Mouse (Mus musculus) Muller cell, postnatal 12 days (primary cell): Measurements from ENCODE around the gene Isca2.

Experiments
- DNase-seq: peaks from one replicate; pipeline ENCODE4 v3.0.0-alpha.2; 2015; ENCODE audit errors: inconsistent ontology term

Isca2 gene

GRCm38 (mm10) chr12:84814663-84815325, 41.7 kb downstream of the Isca2 start:
- no peak for DNase-seq

- no peak for DNase-seq
Observed at GRCm38 (mm10) chr12:84818496-84818895, 45.4 kb downstream of the Isca2 start.

GRCm38 (mm10) chr12:84819236-84820168, 46.5 kb downstream of the Isca2 start:
- no peak for DNase-seq

DNA sequence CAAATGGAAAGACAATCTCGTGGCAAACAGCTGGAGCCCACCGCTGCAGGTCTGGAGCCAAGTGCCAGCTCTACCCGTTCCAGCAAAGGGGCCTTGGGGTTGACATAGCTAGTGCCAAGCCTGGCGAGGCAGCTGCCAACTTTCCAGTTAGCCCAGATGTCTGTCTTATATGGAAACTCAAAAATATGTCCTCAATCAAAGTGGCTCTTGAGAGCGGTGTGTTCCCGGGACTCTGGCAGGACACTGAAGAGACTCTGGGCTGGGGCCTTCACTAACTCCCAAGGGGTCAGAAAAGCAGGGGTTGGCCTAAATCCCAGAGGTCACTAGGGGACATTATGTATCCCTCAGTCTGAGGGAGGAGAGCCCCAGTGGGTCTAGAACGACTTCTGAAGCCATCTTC, 50.5 kb downstream of the Isca2 start:
- no peak for DNase-seq

DNA sequence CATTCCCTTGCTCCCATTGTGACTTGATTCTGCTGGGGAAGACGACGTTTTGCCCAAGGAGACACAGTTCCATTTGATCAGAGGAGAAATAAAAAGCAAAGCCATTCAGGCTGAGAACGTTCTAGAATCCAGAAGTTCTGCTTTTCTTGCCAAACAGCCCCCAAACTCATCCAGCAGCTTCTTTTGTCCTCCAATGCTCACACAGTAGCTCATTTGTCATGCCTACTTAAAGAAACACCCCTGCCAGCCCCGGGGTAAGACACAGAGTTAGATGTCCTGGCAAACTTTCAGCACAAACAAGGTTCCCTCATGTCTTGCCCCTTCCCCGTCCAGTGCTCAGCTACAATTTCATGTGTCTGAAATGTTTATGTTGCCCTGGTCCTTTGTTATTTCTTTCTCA, 51.2 kb downstream of the Isca2 start:
- DNase-seq = no peak
